Mouse (Mus musculus) adrenal gland, adult 2 months (tissue): ENCODE results near the gene Igdcc4. TPM values are rescaled to one million over a fixed set of nuclear protein-coding genes. Genes with fewer than 3 reads are reported as not detected.

Experiments used
- DNase-seq: peaks from one replicate; pipeline ENCODE4 v3.0.0; 2021
- polyA plus RNA-seq: library from polyadenylated mRNA; depleted of rRNA; stranded (reverse); fragments of >200 nt; gene quantifications from 2 replicates; pipeline ENCODE4 v1.2.3, GENCODE M21; 2012
- total RNA-seq, 2 experiments: library from RNA; stranded (reverse); gene quantifications; 2 replicates each; pipeline ENCODE4 v1.2.3; 2021

Igdcc4 gene
- total and polyA plus RNA-seq, 3 experiments, result 22.5 to 38.9 (median 33.7) TPM

DNA sequence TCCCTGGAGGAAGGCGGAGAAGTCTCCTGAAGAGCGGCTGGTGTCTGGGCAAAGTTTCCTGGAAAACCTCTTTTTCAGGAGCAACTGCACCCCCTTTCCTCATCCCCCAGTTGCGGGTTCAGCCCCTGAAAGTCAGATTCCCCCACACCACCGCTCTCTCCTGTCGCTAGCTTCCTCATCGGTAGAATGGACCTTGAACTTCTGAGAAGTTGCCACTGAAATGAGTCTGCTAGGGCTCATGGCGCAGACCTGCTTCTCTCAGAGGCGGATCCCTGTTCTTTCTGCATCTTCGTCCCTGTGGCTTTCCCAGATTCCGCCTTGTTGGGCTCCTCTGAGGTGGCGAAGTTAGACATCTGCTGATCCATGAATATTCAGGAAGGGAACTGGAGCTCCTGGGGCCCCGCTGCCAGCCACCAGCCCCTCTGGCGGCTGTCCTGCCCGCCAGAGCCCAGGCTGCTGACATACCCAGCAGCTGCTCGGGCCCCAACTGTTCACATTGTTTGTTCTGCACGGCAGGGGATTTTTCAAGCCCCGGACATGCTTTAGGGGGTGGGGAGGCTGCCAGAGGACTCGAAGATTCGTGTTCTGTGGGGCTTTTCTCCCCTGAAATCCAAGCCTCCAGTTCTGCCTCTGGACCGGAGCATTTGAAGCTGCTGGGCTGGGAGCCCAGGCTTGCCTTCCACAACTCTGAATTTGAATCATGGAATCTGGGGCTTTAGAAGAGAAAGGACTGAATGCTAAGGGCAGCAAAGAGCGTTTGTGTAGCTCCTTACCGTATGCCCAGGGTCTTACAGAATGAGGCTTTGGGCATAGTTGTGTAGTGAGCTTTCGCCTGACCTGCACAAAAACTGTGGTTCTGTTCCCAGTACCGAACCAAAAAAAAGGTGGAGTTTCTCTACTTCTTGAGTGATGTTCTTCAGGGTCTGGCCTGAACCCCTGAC lies 8.1 kb downstream of the Igdcc4 start:
- peak; percentile 60 for DNase-seq

GRCm38 (mm10) chr9:65111698-65112097 lies 10.4 kb downstream of the Igdcc4 start:
- DNase-seq, result peak; percentile 80

GRCm38 (mm10) chr9:65113694-65114093 lies 12.4 kb downstream of the Igdcc4 start:
- DNase-seq, result no peak

DNA sequence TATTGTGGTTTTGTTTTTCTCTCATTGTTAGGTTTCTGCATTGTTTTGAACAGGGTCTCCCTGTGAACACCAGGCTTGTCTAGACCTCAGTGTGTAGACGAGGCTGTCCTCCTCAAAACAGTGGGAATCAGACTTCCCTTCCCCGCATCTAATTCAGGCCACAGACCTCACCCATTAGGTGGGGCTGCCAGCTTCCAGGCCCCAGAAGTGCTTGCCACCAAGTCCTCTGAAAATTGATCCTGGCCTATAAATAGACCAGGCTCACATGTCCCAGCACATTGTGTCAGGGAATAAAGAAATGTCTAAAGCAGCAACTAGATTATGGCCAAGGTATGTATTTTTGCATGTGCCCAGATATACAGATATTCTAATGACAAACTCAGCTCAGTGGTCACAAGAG lies 14.6 kb downstream of the Igdcc4 start:
- no peak for DNase-seq

DNA sequence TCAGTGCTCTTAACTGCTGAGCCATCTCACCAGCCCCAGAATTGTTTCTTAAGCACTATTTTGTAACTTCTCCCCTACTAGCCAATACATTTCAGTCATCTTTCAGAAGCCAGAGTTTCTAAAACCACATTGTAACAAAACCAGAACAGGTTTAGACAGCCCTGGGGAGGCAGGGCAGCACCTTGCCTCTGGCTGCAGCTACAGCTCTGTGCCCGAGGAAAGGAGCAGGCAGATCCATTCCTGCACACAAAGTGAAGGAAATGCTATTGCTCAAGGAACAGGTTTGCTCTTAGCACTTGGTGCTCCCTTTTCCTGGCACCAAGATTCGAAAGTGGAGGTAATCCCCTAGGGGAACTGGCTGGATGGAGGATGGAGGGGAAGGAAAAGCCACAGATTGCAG lies 16.2 kb downstream of the Igdcc4 start:
- no peak for DNase-seq

DNA sequence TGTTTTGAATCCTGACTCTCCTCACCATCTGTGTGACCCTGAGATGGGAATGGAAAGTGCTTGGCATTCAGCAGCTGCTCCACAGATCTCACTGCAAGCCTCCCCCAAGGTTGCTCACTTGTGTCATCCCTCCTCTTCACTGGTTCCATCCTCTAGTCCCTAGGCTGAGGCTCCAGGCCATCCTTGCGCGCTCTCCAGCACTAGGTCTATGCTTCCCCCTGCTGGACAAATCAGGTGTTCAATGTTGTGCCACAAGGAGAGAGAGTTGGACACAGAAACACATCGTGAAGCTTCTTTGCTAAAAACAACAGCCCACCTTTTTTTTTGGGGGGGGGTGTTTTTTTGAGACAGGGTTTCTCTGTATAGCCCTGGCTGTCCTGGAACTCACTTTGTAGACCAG lies 19.6 kb downstream of the Igdcc4 start:
- DNase-seq, result peak; percentile 84

DNA sequence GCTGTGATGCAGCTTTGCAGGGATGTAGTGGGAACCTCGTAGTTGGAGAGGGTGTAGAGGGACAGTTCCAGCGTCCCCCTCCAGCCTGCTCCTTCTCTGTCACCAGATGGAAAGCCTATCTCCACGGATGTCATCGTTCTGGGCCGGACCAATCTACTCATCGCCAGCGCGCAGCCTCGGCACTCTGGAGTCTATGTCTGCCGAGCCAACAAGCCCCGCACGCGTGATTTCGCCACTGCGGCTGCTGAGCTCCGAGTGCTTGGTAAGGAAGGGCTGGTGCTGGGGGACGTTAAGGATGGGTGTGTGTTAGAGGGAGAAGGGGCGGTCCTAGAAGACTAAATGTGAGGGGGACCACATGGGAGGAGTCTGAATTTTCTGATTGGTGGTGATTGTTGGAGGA lies 21.3 kb downstream of the Igdcc4 start:
- DNase-seq, result no peak

DNA sequence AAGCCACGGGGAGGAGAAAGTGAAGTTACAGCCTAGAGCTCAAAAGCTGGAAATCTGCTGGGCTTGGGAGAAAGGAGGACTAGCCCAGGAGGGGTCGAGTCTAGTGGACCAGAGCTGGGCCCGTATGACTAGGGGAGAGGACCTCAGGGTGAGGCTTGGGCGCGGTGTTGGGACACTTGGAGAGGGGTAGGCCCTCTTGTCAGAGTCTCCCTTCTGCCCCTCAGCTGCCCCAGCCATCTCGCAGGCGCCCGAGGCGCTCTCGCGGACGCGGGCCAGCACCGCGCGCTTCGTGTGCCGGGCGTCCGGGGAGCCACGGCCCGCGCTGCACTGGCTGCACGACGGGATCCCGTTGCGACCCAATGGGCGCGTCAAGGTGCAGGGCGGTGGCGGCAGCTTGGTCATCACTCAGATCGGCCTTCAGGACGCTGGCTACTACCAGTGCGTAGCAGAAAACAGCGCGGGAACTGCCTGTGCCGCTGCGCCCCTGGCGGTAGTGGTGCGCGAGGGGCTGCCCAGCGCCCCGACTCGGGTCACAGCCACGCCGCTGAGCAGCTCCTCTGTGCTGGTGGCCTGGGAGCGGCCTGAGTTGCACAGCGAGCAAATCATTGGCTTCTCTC lies 22.4 kb downstream of the Igdcc4 start:
- peak; percentile 70 for DNase-seq

GRCm38 (mm10) chr9:65128123-65128815 lies 27.0 kb downstream of the Igdcc4 start:
- DNase-seq, result peak; percentile 74

- DNase-seq, result no peak
Measured at GRCm38 (mm10) chr9:65131717-65132116, 30.4 kb downstream of the Igdcc4 start.

GRCm38 (mm10) chr9:65133739-65134138 lies 32.5 kb downstream of the Igdcc4 start:
- DNase-seq, result peak; percentile 74

DNA sequence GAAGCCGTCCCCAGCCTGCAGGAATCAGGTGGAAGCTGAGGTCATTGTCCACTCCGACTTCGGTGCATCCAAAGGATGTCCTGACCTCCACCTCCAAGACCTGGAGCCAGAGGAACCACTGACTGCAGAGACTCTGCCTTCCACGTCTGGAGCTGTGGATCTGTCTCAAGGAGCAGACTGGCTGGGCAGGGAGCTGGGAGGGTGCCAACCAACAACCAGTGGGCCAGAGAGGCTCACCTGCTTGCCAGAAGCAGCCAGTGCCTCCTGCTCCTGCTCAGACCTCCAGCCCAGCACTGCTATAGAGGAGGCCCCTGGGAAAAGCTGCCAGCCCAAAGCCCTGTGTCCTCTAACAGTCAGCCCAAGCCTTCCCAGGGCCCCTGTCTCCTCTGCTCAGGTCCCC lies 33.8 kb downstream of the Igdcc4 start:
- no peak for DNase-seq

- no peak for DNase-seq
Measured at GRCm38 (mm10) chr9:65140491-65140890, 39.2 kb downstream of the Igdcc4 start.

GRCm38 (mm10) chr9:65140936-65141305 lies 39.6 kb downstream of the Igdcc4 start, which contains the start of gene Igdcc3:
TSS of gene Igdcc3 (plus strand) at chr9:65141189.
- DNase-seq, result peak; percentile 72

DNA sequence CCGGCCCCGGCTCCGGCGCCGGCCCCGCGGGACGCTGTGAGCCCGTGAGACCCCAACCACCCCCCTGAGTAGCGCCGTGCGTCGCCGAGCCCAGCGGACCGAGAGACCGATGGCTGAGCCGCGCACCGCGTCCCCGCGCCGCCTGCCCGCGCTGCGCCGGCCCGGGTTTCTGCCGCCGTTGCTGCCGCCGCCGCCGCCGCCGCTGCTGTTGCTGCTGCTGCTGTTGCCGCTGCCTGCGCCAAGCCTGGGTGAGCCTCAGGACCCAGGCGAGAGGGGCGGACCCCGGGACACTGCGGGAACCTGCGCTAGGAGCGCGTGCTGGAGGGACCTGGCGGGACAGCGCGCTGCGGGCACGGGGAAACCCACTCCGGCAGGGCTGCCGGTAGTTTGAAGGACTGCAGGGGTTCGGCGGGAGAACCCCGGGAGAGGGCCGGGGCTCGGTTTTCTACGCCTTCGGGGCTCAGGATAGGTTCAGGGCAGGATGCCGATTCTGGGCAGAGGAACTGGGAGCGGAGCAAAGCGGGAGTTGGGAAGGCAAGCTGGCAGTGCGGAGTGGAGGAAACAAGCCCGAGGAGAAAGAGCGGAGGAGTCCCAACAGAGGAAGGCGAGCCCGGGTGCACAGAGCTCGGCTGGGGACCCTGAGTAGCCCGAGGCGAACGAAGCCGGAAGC lies 40.2 kb downstream of the Igdcc4 start:
- DNase-seq, result peak; percentile 80

GRCm38 (mm10) chr9:65141976-65142318 lies 40.7 kb downstream of the Igdcc4 start:
- peak; percentile 74 for DNase-seq

- no peak for DNase-seq
Measured at GRCm38 (mm10) chr9:65142399-65142798, 41.1 kb downstream of the Igdcc4 start.

DNA sequence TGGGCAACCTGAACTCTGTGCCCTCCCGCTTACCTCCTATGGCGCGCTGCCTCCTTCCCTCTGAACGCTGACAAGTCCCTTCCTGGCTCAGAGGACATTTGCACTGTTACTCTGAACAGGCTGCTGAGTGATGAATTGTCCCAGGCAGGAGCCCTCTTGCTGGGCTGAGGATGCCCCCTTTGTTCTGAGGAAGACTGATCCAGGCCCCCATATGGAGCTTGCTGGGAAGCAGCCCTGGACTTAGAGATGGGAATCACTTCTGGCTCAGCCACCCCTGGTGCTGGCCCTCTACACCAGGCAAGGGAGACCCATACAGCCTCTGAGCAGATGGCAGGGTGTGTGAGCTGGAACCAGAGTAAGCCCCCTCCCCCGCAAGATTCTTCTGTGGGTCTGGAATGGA lies 44.7 kb downstream of the Igdcc4 start:
- no peak for DNase-seq

DNA sequence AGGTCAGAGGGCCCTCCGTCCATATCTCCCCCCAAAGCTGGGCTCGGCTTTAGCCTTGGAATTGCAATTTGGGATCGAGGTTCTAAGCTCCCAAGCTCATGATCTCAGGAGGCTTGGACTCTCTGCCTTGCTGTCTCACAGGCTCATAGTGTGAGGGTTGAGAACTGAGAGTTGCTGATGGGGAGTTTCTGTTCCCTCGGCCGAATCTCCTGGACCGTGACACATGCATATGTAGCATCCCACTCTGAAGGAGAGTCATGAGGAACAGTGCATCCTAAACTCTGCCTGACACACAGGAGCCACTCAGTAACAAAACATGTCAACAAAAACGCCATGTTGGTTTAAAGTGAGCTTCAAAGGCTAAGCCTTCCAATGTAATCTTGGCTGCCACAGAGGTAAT lies 47.2 kb downstream of the Igdcc4 start:
- DNase-seq, result no peak

DNA sequence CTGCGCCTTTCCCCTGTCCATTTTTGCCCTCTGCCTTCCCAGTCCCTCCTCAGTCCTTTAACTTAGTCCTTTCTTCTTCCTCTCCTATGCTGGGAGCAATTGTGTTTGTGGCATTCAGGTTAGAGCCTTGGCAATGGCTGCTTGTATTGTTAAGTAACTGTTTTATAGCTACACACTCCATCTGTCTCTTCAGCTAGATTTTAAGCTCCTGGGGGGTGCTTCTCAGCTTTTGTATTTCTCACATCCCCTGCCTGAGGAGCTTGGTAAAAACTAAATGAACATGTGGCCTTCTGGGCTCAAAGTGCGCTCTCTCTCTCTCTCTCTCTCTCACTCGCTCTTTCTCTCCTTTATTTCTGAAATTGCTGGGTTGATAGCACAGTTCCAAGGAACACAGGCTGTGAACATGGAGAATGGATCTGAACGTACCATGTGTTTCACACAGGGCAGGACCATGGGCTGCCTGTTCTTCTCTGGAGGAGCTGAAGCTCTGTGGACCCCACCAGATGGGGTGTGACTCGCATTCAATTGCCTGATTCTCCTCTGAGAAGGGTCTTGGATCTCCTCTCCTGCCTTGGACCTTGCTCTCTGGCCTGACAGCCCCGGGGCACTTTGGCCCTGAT lies 51.5 kb downstream of the Igdcc4 start:
- DNase-seq, result no peak

GRCm38 (mm10) chr9:65153331-65153711 lies 52.0 kb downstream of the Igdcc4 start:
- no peak for DNase-seq
